Mouse (Mus musculus) kidney, adult 11 months (tissue): Measurements from ENCODE around the gene Ece1.

Experiments
- DNase-seq: peaks from one replicate; pipeline ENCODE4 v3.0.0; 2022

Gene Ece1

GRCm38 (mm10) chr4:137858371-137858770 is 3.7 kb upstream of the Ece1 start:
- no peak for DNase-seq

GRCm38 (mm10) chr4:137861461-137862011 is 501 bp upstream of the Ece1 start:
- peak; percentile 47 for DNase-seq

DNA sequence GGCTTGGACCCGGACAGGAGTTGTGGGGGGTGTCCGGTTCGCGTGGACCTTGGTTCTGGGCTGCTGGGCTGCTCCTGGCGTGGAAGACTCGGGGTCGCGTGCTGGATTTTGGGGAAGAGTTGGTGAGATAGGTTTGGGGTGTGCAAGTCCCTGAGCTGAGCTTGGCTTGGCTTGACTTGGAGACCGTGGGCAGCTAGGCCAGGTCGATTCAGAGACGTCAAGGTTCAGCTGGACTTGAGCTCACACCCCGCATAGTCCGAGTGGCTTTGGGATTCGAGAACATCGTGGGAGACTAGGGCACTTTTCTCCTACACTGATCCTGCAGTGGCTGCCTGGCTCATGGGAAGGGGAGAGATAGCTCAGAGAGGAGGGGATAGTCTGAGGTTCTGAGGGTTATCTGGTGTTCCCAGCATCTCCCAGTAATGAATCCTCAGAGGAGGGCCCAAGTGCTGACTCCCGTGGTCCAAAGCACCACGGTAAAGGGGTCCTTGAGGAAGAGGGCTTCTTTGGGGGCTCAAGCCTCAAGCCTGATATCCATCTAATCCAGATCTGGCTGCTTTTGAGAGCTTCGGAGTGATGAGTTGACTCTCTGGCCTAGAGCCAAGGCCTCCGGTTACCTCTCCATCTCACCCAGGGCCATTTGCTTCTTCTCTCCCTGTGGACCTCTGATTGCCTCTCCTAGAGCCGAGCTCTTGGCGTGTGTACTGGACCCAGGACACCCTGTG is 641 bp downstream of the Ece1 start:
- DNase-seq: no peak

DNA sequence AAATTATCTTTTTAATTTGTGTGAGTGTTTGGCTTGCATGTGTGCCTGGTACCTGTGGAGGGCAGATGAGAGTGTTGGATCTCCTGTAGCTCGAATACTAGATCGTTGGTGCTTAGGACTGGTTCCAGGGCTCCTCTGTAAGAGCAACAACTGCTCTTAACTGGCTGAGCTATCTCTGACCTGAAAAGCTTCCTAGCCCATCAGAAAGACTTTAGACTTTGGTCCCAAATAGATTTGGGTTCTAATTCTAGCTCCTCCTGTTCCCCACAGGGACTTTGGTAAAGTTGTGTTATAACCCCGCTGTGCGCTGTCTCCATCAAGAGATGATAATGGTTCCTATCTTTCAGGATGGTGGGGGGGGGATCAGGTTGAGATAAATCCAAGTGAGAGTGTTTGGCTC is 2.0 kb downstream of the Ece1 start:
- no peak for DNase-seq

DNA sequence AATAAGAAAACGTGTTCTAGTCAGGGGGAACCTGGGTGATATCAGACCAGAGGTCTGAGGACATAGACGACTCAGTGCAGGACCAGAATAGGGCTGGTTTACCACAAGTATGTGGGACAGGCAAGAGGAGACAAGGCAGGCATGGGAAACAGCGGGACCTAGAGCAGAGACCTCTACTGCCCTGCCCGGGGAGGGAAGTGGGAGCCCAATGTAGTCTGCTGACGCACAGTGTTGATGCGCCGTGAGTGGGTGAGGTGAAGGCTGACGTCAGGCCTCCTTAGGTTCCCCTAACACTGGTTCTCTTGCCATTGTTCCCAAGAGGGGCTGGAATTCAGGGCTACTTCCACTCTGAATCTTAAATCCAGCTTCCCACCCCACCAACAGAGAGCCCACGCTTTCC is 2.7 kb downstream of the Ece1 start:
- DNase-seq: no peak

DNA sequence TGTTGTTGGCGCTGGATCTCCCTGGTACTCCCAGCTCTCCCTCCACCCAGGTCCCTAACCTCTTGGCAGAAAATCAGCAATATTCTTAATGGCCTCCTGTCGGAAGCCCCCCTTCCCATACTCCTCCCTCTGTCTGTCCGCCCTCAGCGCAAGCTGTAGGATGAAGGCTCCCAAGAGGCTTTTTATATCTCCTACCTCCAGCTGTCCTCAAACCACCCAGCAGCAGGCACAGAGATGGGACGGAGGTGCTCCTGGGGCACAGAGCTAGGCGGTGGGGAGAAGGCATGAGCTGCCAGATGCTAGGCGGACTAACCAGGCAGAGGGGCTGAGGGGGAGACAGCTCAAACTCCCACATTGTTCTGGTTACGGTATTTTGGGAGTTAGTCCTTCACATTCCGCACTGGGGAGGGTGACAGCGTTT is 3.2 kb downstream of the Ece1 start:
- no peak for DNase-seq

DNA sequence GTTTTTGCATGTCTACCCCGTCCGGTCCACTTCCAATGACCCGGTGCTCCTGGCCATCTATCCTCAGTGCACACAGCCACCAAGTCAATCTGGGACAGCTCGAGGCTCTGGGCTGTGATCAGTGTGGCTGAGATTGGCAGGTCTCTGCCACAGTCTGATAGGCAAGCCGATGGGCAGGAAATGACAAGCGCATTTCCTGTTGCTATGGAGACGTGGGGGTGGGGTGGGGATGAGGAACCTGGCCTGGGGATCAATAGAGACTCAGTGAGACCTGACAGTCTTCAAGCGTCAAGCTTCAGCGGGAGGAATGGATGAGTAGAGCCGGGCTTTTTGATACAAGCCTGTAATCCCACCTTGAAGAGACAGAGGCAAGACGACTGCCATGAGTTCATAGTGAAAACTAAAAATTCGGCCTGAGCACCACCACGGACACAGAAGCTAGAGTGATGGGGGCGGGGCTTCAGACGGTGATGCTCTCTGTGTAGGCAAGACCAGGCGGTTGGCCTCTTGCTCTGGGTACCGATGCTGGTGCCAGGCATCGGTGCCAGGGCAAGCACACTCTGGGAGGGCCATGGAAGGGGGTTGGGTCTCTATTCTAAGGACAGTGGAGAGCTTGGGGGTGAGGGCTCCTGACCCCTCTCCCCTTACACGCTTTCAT is 4.3 kb downstream of the Ece1 start:
- no peak for DNase-seq

- DNase-seq: peak; percentile 77
These were observed 5.2 kb downstream of the Ece1 start for GRCm38 (mm10) chr4:137867225-137867624.

- DNase-seq: peak; percentile 85
These were observed 5.7 kb downstream of the Ece1 start for GRCm38 (mm10) chr4:137867675-137868257.

DNA sequence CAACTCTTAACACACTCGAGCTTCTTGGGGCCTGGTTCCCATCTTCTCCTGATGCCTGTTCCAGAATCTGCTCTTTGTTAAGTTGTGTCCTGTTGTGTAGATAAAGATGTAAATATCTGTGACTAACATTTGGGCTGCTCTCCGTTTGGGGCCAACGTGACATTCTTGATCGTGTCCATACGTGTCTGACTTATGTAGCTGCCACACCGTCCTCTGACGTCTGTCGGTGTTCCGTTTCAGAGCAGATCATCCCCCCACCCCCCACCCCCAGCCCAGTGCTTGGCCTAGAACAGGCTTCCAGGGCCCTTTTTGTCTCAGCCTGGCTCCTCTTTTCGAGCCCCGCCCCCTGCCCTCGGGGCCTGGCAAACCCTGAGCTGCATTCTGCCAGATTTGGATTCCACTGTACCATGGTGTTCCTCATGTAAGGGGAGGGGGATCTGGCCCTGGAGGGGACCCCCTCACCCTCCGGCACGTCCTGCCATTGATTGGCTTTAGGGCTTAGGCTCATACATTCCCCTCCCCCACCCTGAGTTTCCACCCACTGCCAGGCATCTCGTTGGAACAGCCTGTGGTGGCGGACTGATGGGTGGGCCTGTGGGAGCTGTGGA is 7.7 kb downstream of the Ece1 start:
- DNase-seq: no peak

- no peak for DNase-seq
These were observed 8.9 kb downstream of the Ece1 start for GRCm38 (mm10) chr4:137870979-137871378.

DNA sequence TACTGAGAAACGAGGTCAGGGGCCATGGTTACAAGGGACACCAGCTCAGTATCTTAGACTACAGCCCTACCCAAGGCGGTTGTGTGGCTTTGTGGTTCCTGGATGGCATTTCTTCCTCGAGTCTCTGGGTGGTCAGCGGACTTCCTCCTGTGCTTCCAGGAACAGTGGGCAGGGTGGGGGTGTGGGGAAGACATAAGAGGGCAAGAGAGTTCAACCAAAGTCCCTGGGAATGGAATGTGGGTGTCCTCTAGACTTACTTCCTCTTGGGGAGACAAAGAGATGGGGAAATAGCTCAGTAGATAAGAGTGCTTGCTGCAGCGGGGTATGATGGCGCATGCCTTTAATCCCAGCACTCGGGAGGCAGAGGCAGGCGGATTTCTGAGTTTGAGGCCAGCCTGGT is 9.4 kb downstream of the Ece1 start:
- no peak for DNase-seq

DNA sequence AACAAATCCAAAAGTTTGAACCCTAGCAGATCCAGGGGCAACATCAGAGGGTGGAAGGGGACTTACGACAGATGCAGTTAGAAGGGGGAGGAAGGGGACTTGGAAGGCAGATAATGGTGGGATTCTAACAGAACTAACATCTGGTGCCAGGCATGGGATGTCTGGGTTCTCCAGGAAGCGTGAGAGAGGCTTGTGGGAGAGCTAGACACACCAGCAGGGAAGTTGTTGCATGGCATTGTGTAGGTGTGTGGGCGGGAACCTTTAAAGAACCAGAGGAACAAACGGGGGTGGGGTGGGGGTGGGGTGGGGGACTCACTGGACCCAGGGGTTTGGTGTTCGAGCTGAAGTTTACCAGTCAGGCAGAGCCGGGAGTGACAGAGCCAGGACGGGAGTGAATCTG is 12.3 kb downstream of the Ece1 start:
- DNase-seq: no peak

DNA sequence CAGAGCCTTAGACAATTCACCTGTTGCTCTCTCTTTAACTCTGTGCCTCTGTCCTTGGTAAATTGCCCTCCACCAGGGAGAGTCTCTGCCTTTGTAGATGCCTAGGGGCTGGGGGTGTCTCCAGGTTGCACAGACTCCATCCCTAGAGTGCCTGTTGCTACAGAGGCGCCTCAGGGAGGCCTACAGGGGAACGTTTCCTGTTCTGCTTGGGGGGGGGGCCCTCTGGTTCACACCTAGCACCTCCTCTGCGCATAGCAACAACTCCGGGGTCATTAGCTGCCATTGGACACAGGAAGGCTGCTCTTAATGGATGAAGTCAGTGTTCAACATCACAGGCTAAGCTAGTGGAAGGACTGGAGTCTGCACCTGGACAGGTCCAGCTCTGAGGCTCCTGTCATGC is 12.8 kb downstream of the Ece1 start:
- DNase-seq: no peak

DNA sequence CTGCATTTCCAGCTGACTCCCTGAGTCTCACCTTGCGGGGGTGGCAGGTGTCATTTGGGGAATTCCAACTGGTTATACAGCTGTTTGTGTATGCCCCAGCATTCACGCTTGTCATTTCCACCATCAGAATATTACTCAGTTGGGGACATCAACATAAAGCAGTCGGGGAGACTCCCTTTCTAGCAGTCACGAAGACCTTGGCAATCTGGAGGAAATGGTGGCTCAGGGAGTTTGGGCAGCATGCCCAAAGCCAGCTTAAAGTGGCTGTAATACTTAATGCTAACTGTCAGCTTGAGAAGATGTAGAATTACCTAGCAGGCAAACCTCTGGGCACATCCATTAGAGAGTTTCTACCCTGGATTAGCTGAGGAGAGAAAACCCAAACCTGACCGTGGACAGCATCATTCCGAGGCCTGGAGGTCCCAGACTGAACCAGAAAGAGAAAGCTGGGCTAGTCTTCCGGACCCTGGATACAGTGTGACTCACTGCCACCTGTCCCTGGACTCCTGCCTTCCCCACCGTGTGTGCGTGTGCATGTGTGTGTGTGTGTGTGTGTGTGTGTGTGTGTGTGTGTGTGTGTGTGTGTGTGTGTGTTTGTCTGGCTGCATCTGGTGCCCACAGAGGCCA is 13.5 kb downstream of the Ece1 start:
- DNase-seq: no peak

GRCm38 (mm10) chr4:137876834-137877233 is 14.8 kb downstream of the Ece1 start:
- DNase-seq: no peak

DNA sequence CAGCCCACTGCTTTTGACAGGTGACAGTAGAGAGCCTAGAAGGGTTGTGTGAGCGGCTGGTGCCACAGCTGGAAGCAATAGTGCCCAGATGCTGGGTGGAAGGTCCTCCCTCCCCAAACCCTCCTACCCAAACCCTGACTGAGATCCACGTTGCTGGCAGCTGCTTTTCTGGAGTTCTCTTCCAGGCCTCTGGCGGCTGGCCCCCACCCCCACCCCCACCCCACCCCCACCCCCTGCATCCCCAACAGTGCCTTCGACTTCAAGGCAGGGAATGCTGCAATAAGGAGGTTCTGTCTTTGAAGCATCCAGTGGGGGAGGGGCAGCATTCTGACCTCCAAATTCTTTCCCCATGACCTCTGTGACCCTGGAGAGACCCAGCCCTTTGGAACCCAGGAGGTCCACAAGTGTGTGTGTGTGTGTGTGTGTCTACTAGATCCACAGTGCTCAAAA is 15.4 kb downstream of the Ece1 start:
- DNase-seq: no peak

DNA sequence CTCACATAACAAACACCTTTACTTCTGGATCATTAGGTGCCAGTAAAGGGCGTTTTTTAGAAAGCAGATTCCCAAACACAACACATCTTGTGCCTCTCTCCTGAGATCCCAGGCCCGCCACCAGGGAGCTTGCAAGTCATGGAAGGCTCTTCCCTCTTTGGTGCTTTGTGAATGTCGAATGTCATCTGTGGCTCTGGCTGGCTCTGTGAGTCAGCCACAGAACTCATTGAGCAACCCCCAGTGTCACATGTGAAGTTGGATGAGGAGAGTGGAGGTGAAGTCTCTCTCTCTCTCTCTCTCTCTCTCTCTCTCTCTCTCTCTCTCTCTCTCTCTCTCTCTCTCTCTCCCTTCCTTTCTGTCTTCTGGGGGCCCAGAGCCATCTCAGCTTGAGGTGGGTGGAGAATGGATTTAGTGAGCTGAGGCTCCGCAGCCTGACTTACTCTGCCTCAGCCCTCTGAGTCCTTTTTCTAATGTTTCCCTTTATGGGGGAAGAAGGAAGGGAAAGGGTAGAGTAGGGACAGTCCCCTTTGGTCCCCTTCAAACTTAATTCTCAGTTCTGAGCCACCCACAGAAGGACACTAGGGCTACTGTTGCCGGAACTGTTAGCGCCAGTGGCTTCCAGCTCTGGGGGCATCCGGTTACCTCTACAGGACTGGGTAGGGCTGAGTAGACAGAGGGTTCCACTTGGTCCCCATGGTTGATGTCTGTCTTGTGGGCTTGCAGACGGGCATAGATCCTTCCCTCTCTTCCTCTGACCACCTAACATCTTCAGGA is 17.5 kb downstream of the Ece1 start:
- no peak for DNase-seq

DNA sequence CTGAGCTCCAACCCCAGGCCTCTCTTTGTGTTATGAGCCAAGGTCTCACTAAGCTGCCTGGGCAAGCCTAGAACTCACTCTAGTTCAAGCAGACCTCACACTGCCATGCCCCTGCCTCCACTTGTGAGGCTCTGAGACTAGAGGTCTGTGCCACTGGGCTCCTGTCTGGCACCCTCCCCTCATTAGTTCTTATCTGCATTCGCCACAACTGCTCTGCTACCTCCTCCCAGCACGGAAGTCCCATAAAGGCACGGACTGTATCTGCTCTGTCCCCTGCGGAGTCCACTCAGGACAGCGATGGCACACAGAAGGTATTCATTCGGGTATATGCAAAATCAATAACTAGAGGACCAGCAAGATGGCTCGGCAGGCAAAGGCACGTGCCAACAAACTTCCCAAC is 19.4 kb downstream of the Ece1 start:
- no peak for DNase-seq

DNA sequence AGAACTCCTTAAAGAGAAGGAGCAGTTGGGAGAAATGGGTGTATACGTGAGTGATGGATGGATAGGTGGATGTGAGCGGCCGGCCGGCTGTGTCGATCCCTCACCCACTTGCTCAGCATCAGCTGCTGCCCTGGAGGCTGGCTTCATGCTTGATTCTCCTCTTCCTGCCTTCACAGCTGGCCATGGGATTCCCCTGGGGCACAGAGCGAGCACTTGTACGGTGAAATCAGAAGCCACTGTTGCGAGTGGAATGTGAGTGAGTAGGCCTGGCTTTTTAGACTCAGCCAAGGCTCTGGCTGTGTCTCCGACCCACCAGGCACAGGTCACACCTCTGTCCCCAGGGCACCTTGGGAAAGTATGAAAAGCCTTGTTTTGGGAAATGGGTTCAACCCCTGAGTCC is 20.6 kb downstream of the Ece1 start:
- no peak for DNase-seq

- no peak for DNase-seq
These were observed 21.6 kb downstream of the Ece1 start for GRCm38 (mm10) chr4:137883513-137884150.
